Mouse (Mus musculus): ENCODE measurements around the gene Arhgap31.
A peak's percentile ranks its signal among the peaks of the same experiment; 100 is the strongest.

Gene Arhgap31

GRCm38 (mm10) chr16:38598986-38599680, 113.9 kb downstream of the Arhgap31 start:
- no peak for DNase-seq (ENCODE audit: low spot score in 2 of 2)

GRCm38 (mm10) chr16:38596651-38597050, 116.4 kb downstream of the Arhgap31 start:
- no peak for DNase-seq (ENCODE audit: low spot score in 2 of 2)

DNA sequence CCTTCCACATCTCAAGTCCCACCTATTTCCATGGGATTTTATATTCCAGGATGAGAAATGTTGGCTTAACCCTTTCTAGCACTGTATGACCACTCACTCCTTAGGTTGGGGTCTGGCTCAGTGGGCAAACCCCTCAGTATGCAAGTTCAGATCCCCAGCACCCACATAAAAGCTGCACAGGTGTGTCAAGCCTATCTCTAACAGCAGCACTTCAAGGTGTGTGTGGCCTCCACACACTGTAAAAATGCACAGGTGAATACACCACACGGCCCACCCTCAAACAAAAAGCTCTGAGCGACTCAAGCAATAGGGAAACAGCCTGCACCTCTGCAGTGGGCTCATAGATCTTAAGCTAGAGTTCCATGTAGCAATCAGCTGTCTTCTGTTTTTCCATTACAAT, 117.0 kb downstream of the Arhgap31 start:
- DNase-seq (ENCODE audit: low spot score in 2 of 2) = no peak

DNA sequence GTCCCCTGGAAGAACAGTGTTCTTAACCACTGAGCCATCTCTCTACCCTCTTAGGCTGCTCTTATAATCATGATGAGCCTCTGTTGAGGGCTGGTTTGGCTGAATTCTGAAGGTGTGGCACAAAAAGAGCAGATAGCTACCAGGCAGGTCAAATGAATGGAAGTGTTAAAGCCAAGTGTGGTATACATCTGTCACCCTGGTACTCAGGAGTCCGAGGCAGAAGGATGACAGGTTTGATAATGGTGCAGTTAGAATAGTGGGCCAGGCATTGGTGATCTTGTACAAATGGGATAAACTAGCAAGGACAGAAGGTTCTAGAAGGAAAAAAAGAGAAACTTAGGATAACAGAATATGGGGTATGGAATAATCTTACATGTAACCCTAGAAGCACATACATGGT, 118.6 kb downstream of the Arhgap31 start:
- no peak for DNase-seq (ENCODE audit: low spot score in 2 of 2)

DNA sequence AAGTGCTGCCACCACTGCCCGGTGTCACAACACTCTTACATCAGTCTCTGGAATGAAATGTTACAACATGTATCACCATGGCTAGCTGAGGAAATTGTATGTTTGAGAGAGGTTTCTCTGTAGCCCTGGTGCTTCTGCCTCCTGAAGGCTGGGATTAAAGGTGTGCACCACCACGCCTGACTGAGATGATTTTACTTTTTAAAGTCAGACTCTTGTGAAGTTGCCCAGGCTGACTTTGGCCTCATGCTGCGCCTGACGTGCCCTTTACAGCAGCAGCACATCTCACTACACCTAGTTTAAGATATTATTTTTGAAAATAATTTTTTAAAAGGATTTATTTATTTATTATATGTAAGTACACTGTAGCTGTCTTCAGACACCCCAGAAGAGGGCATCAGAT, 120.1 kb downstream of the Arhgap31 start:
- no peak for DNase-seq (ENCODE audit: low spot score in 2 of 2)

DNA sequence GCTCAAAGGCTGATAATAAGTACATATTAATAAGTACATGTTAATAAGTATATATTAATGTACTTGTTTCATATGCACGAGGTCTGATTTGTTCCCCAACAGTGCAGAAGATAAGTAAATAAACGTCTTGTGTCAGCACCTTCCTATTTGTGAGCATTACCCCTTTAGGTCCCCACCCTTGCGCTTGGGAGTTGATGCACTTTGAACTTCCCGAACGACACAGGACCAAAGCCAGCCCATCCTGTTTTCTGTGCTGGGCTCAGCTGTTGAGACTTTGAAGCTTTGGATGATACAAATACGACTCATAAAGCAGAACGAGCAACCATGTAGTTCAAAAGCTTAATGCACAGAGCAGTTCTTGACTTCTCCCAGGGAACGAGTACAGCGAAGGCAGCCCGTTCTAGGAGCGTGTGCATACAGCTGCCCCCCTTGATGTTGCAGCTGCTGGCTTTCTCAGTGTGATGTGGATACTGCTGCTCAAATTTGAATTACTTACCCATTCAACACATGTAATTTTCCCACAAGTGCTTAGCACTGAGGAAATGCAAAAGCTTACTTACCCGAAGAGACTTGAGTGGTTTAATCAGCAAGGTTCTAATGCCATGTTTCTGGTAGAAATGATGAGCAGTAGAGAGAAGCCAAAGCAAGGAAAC, 120.9 kb downstream of the Arhgap31 start:
- DNase-seq (ENCODE audit: low spot score in 2 of 2) = no peak

DNA sequence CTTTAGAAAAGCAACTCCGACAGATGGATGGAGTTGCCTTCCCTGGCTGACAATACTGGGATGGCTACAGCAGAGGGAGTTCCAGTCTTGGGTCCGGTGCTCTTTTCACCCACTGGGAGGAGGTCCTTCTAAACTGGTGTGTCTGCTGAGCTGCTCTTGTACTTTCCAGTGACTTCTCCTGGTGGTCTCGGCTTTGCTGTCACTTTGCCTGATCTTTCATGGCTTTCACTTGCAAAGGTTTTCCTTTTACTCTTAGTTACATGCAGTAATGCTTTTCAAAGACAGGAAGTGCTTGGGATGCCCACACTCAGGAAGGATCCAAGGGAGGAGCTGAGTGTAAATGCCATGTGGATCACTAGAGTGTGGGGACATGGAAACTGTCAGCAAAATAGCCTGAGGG, 121.6 kb downstream of the Arhgap31 start:
- no peak for DNase-seq (ENCODE audit: low spot score in 2 of 2)

- no peak for DNase-seq (ENCODE audit: low spot score in 2 of 2)
These were observed 125.5 kb downstream of the Arhgap31 start for GRCm38 (mm10) chr16:38587572-38587971.

GRCm38 (mm10) chr16:38587163-38587562, 125.9 kb downstream of the Arhgap31 start:
- DNase-seq (ENCODE audit: low spot score in 2 of 2) = no peak

DNA sequence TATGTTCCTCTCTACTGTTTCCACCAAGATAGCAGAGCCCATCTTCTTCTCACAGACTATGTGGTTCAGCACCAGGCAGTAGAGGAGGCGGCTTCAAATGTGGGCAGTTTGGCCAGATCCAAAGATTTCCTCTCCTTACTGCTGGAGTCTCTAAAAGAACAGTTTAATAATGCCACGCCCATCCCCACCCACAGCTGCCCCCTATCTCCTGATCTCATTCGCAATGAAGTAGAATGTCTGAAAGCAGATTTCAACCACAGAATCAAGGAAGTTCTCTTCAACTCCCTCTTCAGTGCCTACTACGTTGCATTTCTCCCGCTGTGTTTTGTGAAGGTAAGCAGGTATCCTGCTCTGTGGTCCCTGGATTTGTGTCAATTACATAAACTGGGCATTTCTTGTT, 127.9 kb downstream of the Arhgap31 start:
- DNase-seq (ENCODE audit: low spot score in 2 of 2) = no peak

- DNase-seq (ENCODE audit: low spot score in 2 of 2) = no peak
These were observed 128.3 kb downstream of the Arhgap31 start for GRCm38 (mm10) chr16:38584761-38585160.

DNA sequence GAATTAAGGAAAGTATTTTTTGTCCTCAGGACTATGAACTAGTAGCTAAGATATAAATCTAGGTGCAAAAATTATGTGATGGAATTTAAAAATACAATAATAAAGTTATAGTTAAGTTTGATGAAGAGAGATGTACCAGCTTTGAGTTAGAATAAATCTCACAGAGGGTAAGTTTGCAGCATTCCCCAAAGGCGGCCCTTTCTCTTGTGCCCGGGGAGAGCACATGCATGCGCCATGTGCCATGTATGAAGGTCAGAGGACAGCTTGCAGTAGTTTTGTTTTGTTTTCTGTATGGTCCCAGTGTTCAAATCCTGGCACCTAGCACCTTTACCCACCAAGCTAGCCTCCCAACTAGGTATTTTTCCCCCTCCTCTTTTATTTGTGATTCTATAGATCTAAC, 141.6 kb downstream of the Arhgap31 start:
- DNase-seq (ENCODE audit: low spot score in 2 of 2) = no peak

DNA sequence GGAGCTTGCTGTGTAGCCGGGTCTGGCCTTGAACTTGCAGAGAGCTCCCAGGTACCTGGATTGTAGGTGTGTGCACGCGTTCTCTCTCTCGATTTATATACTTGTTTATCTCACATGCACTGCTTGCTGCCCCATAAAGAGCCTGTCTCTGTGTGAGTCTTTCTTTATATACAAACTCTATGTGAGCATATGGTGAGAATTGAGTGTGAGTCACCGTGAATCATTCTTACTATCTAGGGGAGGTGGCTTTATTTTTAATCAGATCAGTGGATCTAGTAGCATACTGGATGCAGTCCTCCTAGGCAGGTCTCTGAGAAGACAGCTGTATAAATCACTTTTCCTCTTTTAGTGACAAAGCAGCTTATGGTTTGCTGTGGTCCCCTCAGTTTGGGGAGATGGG, 144.9 kb downstream of the Arhgap31 start:
- no peak for DNase-seq (ENCODE audit: low spot score in 2 of 2)

- DNase-seq (ENCODE audit: low spot score in 2 of 2) = no peak
These were observed 149.6 kb downstream of the Arhgap31 start for GRCm38 (mm10) chr16:38563516-38563915.

GRCm38 (mm10) chr16:38562968-38563327, 150.1 kb downstream of the Arhgap31 start:
- no peak for DNase-seq (ENCODE audit: low spot score in 2 of 2)

DNA sequence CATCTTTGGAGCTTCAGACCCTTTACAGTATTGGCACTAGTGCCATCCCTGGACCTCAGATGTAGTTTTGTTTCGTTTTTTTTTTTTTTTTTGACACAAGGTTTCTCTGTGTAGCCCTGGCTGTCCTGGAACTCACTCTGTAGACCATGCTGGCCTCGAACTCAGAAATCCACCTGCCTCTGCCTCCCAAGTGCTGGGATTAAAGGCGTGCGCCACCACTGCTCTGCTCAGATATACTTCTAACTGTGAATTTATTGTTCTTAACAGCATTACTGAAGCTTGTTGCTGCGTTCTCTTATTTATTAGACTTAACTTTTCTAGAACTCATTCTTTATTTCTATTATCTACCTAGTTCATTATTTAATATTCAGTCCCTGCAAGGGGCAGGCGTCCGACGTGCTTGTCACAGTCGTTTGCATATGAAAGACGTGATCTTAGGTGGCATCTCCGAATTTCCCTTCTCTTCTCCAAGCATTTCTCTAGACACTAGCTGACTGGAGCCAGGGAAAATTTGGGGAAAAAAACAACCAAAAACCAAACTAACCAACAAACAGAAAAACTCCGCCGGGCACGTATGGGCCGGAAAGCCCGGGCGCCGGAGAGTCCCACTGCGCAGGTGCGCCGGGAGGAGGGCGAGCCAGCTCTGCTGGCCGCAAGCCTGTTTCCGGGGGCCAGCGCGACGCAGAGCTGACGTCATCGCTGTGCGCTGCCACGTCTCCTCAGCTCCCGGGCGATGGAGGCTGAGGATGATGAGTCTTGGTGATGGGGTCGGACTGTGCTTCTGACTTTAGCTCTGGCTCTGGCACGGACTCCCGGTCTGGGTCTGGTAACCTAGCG, 150.7 kb downstream of the Arhgap31 start:
- DNase-seq (ENCODE audit: low spot score in 2 of 2) = peak; percentile 91 to 93

GRCm38 (mm10) chr16:38558221-38558748, 154.8 kb downstream of the Arhgap31 start, which contains the start of gene Tmem39a:
TSS of gene Tmem39a (plus strand) at chr16:38558698.
- DNase-seq (ENCODE audit: low spot score in 2 of 2) = no peak

- DNase-seq (ENCODE audit: low spot score in 2 of 2) = no peak
These were observed 157.1 kb downstream of the Arhgap31 start for GRCm38 (mm10) chr16:38555988-38556387.

DNA sequence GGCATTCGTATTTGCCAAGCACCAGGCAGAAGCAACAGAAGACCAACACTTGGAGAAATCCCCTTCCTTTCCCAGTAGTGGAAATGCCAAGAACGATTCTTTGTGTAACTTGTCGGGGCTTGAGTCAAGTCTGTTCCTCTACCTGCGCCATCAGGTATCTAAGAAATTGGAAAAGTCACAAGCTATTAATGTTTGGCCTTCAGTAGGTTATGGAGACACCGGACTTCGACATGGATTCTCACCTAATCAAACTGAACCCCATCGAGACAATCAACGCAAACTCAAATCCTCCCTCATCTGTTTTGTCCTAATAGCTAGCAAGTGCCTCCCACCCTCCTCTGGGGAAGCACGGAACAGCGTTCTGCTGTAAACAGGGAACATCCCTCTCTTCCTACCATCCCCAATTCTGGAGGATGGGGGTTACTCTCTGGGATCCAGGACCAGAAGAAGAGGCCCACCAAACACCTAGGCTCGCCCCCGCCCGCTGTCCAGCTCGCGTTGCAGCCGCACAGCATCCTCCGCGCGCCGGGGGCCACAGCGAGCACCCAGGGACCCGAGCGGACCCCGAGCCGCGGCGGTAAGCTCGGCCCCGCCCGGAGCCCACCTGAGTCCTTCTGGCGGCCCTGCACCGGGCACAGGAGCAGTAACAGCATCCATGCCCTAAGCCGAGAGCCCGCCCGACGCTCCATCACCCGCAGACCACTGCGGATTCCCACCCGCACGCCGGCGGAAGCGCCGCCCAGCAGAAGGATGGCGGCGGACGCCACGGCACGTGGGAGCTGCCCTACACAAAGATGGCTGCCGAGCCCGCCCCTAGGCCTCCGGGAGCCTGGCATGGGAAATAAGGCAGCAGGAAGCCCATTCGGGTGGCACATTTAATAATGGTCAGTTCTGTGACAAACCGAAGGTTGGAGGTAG, 163.3 kb downstream of the Arhgap31 start, which contains the start of gene Poglut1:
TSS of gene Poglut1 (minus strand) at position 780 of the 918 bp plus-strand sequence.
- DNase-seq (ENCODE audit: low spot score in 2 of 2) = peak; percentile 69 to 82

Data from urinary bladder, postnatal 36 days (tissue).